Mouse (Mus musculus) midbrain, embryonic 16.5 days (tissue): ENCODE measurements around the gene Dhdds. TPM values are rescaled to one million over a fixed set of nuclear protein-coding genes. Genes with fewer than 3 reads are reported as not detected.

Experiments
- ATAC-seq: fragments of 200-750 bp; cut with Nextera tagmentation; 2 replicates; pipeline ENCODE4 v1.8.0; 2017; ENCODE audit warnings: moderate TSS enrichment
- H3K27ac ChIP-seq: fragments of 300-500 bp; sonication (generic); 2 replicates; pipeline ENCODE4 v1.5.1; 2014; ENCODE audit warnings: mild to moderate bottlenecking, low read length, mixed read lengths
- H3K27me3 ChIP-seq: fragments of 300-500 bp; sonication (generic); 2 replicates; pipeline ENCODE4 v1.6.1; 2014; ENCODE audit warnings: low read depth, low read length, mixed read lengths; ENCODE audit not compliant: control insufficient read depth, insufficient read depth
- H3K36me3 ChIP-seq: fragments of 300-500 bp; sonication (generic); 2 replicates; pipeline ENCODE4 v1.6.1; 2014; ENCODE audit warnings: mild to moderate bottlenecking, low read length, moderate library complexity, mixed read lengths; ENCODE audit not compliant: control insufficient read depth, insufficient read depth
- H3K4me1 ChIP-seq: fragments of 300-500 bp; sonication (generic); 2 replicates; pipeline ENCODE4 v1.6.1; 2014; ENCODE audit warnings: mild to moderate bottlenecking, low read length, mixed read lengths; ENCODE audit not compliant: control insufficient read depth, insufficient read depth
- H3K4me2 ChIP-seq: fragments of 300-500 bp; sonication (generic); 2 replicates; pipeline ENCODE4 v1.6.1; 2014; ENCODE audit warnings: mild to moderate bottlenecking, low read length, mixed read lengths
- H3K4me3 ChIP-seq: fragments of 300-500 bp; sonication (generic); 2 replicates; pipeline ENCODE4 v1.5.1; 2014; ENCODE audit warnings: low read depth, mild to moderate bottlenecking, low read length, moderate library complexity, mixed read lengths
- H3K9ac ChIP-seq: fragments of 300-500 bp; sonication (generic); 2 replicates; pipeline ENCODE4 v1.6.1; 2014; ENCODE audit warnings: low read depth, low read length, mixed read lengths
- H3K9me3 ChIP-seq: fragments of 300-500 bp; sonication (generic); replicated peaks from 2 replicates; pipeline ENCODE4 v1.6.1; 2014; ENCODE audit warnings: mild to moderate bottlenecking, low read length, mixed read lengths; ENCODE audit not compliant: control insufficient read depth, poor library complexity, severe bottlenecking
- WGBS: fragments of 180-500 bp; shearing (Covaris S2); extraction: QIAGEN DNeasy Blood & Tissue Kit; methylation state at CpG from one replicate; pipeline ENCODE4 v1.1.7; 2014; 5-methylcytosine and 5-hydroxymethylcytosine counted together
- polyA plus RNA-seq: library from polyadenylated mRNA; unstranded; fragments of >200 nt; fragmentation: Nextera tagmentation; extraction: Ambion mirVana; gene quantifications from 2 replicates; pipeline ENCODE4 v1.2.1, GENCODE M21; 2015

Gene Dhdds
- polyA plus RNA-seq, 1 experiment from 2014 or later: 45.7 TPM

DNA sequence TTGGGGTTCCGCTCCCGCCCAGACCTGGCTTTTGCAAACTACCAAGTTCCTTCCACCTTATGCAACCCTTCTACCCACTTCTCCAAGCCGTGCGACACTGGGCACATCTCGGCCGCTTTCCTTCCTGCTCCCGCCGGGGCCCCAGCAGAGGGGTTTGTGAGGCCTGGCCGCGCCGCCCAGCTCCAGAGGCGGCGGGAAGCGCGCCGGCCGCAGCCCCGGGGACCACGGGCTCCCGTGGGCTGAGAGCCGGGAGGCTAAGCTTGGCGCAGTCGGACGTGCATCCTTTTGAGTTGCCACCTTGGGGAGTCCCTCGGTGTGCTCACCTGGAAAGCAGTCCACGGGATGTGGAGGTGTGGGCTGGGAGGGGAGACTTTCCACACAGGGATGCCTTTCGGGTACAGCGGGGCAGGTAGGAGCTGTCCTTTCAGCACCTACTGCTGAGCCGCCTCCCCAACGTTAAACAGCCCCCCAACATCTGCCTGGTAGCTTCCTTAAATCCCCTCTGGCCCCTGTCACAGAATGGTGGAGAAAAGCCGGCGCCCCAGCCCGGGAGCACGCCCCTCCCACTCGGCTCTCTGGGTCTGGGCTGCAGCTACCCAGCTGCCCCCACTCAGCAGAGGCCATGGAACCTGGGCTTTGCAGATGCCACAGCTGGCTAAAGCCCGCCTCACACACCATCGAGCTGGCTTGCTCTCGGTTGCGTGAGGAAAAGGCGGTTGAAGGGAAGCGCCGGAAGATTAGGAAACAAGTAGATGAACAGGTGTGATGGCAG is 32.4 kb downstream of the Dhdds start, which contains the start of gene Hmgn2:
Gene Hmgn2, minus strand, starts transcription at position 501 of the 772 bp plus-strand sequence.
- ATAC-seq: peak; percentile 66
- H3K27me3 ChIP-seq: no peaks in the 10 kb centered on the region
- H3K4me3 ChIP-seq: peak within 1 kb of the TSS; percentile 76
- no peaks in the 10 kb centered on the region for H3K9me3 ChIP-seq
- H3K27ac ChIP-seq: peak within 1 kb of the TSS; percentile 99
- H3K9ac ChIP-seq: peak within 1 kb of the TSS; percentile 87
- peaks cover 11% of the 10 kb centered on the region for H3K36me3 ChIP-seq
- H3K4me1 ChIP-seq: peaks cover 30% of the 10 kb centered on the region
- WGBS: under 1% methylated on average over 42 of the region's 42 CpGs
- H3K4me2 ChIP-seq: peak within 1 kb of the TSS; percentile 98

DNA sequence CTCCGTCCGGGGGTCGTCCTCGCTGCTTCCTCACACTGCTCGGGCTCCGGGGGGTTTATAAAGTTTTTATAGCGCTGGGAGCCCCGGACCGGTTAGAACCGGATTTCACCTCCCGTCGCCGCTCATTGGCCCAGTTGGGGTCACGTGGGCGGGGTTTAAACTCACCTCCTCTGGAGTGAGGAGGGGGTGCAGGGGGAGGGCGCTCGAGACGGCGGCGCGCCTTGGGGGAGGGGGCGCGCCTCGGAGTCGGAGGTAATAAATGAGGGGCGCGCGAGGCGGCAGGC is 32.9 kb downstream of the Dhdds start:
- H3K4me3 ChIP-seq: peak overlapping the region; percentile 76
- H3K9ac ChIP-seq: peak overlapping the region; percentile 87
- peaks cover 30% of the 10 kb centered on the region for H3K4me1 ChIP-seq
- peak overlapping the region; percentile 99 for H3K27ac ChIP-seq
- H3K4me2 ChIP-seq: peak overlapping the region; percentile 98
- no peaks in the 10 kb centered on the region for H3K9me3 ChIP-seq
- ATAC-seq: peak; percentile 90
- WGBS: 0% methylated on average over 29 of the region's 29 CpGs
- no peaks in the 10 kb centered on the region for H3K27me3 ChIP-seq
- H3K36me3 ChIP-seq: peaks cover 11% of the 10 kb centered on the region

DNA sequence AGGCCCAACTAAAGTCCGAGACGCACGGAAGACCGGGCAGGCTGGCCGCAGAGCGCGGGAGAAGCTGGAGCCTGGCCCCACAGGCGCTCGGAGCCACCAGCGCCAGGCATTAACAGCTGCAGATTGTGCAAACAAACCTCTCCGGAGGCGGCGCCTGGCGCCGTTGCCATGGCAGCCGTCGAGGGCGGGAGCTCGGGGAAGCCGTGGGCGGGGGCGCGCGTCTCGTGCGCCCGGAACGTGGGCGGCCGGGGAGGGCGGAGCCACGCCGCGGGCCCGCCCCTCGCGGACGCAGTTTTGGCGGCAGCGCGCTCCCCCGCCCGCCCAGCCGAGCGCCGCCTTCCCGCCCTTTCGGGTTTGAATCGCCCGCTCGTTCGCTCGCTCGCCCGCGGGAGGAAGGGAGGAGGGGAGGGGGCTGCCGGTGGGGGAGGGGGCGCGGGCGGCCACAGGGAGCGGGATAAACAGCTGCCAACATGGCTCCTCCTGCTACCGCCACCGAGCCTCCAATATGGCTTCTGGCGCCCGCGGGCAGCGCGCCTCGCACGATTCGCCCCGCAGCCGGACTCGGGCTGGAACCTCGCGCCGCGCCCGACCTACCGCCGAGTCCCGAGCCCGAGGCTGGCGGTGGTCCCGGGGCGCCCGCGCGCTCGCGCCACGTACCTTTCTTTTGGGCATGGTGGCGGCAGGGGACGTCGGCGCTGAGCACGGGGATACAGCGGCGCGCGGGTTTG is 33.4 kb downstream of the Dhdds start:
- Histone ChIP-seq H3K27me3 (no peaks in the 10 kb centered on the region), H3K4me3 (peak overlapping the region; percentile 76), H3K27ac (peak overlapping the region; percentile 99), H3K4me2 (peak overlapping the region; percentile 71), H3K9me3 (no peaks in the 10 kb centered on the region), H3K36me3 (peaks cover 11% of the 10 kb centered on the region), H3K4me1 (peaks cover 30% of the 10 kb centered on the region), H3K9ac (peak overlapping the region; percentile 87)
- under 1% methylated on average over 82 of the region's 101 CpGs for WGBS
- peak; percentile 80 for ATAC-seq

DNA sequence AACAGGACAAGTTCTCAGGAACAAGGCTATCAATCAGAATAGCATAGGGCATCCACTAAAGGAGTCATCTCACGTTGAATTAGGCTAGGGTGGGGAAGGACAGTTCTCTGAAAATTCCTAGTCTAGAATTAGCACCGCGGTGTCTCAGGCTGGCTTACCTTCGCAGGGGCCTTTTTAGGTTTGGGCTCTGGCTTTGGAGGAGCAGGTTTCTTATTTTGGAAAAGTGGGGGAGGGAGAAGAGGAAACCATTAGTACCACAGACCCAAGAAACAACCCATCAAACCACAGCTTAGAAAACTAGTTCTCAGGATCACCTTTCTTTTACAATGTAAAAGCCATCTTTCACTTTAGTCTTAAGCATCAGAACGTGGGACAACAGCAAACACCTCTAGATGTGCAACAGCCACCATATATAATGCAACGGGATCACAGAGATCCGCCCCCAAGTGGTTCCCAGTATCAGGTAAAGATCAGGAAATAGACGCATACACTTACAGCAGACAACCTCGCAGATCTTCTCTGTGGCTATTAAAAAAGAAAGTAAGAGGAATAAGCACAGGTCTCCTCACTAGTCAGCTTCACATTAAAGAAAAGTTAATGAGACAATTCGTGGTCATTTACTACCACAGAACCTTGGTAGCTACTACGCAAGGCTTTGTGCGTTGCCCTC is 34.3 kb downstream of the Dhdds start:
- WGBS: 39% methylated on average over 12 of the region's 12 CpGs
- ATAC-seq: no peak

DNA sequence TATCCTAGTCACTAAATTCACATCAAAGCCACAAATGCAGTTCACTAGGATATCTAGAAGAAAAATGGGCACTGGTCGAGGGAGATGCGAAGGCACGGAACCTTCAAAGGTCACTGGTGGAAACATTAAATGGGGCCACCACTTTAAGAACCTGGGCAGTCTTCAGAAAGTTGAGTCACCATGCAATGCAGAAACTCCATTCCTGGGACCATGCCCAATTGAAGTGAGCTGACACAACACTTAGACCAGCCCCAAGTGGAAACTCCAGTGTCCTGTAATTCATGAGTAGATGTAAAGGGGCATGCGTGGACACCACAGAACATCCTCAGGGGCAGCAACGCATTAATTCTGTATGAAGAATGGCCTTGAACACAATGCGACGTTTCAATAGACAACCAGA is 38.2 kb downstream of the Dhdds start:
- Histone ChIP-seq H3K36me3 (peaks cover 11% of the 10 kb centered on the region), H3K4me1 (peaks cover 11% of the 10 kb centered on the region), H3K4me2 (no peak overlapping the region), H3K9me3 (no peaks in the 10 kb centered on the region), H3K27ac (no peak overlapping the region), H3K27me3 (no peaks in the 10 kb centered on the region), H3K9ac (no peak overlapping the region), H3K4me3 (no peak overlapping the region)
- ATAC-seq: no peak
- WGBS: 84% methylated on average over 7 of the region's 7 CpGs

More for the DNA sequence above, 34.3 kb downstream of the Dhdds start:
- Histone ChIP-seq H3K4me1 (peaks cover 30% of the 10 kb centered on the region), H3K27ac (peak overlapping the region; percentile 99; the same call in 1 of the 2 replicates), H3K9me3 (no peaks in the 10 kb centered on the region), H3K4me3 (peak overlapping the region; percentile 76), H3K9ac (peak overlapping the region; percentile 65), H3K36me3 (peaks cover 11% of the 10 kb centered on the region), H3K27me3 (no peaks in the 10 kb centered on the region), H3K4me2 (peak overlapping the region; percentile 71)

DNA sequence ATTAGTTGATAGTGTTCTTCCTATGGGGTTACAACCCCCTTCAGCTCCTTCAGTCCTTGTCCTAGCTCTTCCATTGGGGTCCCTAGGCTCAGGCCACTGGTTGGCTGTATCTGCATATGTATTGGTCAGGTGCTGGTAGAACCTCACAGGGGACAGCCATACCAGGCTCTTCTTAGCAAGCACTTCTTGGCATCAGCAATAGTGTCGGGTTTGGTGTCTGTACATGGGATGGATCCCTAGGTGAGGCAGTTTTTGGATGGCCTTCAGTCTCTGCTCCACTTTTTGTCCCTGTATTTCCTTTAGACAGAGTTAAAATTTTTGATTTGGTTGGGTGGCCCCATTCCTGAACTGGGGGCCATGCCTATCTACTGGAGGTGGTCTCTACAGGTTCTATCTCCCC is 41.8 kb downstream of the Dhdds start:
- no peaks in the 10 kb centered on the region for H3K4me1 ChIP-seq
- no peak overlapping the region for H3K4me2 ChIP-seq
- H3K36me3 ChIP-seq: peaks cover 2% of the 10 kb centered on the region
- no peak overlapping the region for H3K9ac ChIP-seq
- 85% methylated on average over 1 of the region's 1 CpGs for WGBS
- no peak for ATAC-seq
- no peak overlapping the region for H3K4me3 ChIP-seq
- no peaks in the 10 kb centered on the region for H3K9me3 ChIP-seq
- H3K27me3 ChIP-seq: no peaks in the 10 kb centered on the region
- no peak overlapping the region for H3K27ac ChIP-seq

DNA sequence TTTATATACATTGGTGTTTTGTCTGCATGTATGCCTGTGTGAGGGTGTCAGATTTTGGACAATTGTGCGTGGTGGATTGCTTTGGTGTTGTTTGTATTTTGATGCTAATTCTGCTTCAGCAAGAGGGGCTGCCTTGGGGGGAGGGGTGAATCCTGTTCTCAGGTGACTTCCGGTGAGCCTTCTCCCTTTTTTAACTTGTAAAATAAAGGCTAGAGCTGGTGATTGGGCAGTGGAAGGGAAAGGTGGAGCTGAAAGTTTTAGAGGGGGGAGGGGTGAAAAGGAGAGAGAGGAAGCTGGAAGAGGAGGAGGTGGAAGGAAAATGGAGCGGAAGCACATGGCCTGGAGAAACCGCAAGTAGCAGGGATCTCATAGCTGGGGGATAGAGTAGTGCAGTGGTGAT is 44.4 kb downstream of the Dhdds start:
- Histone ChIP-seq H3K4me1 (no peaks in the 10 kb centered on the region), H3K9ac (no peak overlapping the region), H3K36me3 (no peaks in the 10 kb centered on the region), H3K4me3 (no peak overlapping the region), H3K9me3 (no peaks in the 10 kb centered on the region), H3K27ac (no peak overlapping the region), H3K27me3 (no peaks in the 10 kb centered on the region), H3K4me2 (no peak overlapping the region)
- no peak for ATAC-seq
- 81% methylated on average over 4 of the region's 4 CpGs for WGBS

DNA sequence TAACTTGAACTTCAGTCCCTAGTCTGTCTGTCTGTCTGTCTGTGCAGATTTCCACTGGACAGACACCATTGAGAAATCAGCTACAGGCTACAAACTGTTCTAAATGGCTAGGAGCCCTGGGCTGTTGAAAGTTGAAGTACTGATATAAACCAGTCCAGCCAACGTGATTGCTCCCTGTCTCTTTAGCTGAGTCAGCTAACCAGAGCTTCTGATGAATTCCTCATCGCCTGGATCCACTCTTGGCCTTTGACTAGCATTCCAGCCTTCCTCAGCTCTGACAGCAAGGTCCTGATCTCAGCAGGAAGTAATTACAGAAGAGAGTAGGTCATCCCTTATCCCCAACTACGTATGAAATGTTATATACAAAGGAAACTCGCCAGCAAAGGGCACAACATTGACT is 54.0 kb downstream of the Dhdds start:
- 71% methylated on average over 4 of the region's 4 CpGs for WGBS
- Histone ChIP-seq H3K9me3 (no peaks in the 10 kb centered on the region), H3K4me3 (no peak overlapping the region), H3K27ac (no peak overlapping the region), H3K4me1 (no peaks in the 10 kb centered on the region), H3K9ac (no peak overlapping the region), H3K27me3 (no peaks in the 10 kb centered on the region), H3K4me2 (no peak overlapping the region), H3K36me3 (no peaks in the 10 kb centered on the region)
- ATAC-seq: no peak

DNA sequence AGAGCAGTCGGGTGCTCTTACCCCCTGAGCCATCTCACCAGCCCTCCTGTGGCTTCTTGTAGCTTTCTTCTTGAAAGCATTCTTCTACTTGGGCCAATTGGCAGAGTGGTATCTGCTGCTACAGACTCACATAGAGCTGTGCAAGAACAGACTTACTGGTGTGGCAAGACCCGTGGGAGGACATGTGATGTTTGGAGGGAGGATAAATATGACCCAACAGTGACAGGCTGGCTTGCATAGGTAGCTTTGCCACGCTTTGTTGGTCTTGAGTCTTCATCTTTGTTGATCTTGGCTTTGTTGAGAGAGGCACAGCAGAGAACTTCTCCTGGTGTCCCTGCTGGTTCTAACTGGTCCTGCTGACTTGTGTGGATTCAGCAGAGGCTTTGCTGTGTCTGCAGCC is 56.9 kb downstream of the Dhdds start:
- no peak overlapping the region for H3K27ac ChIP-seq
- H3K4me2 ChIP-seq: no peak overlapping the region
- H3K36me3 ChIP-seq: no peaks in the 10 kb centered on the region
- no peaks in the 10 kb centered on the region for H3K9me3 ChIP-seq
- 80% methylated on average over 3 of the region's 3 CpGs for WGBS
- no peak for ATAC-seq
- H3K4me1 ChIP-seq: no peaks in the 10 kb centered on the region
- H3K4me3 ChIP-seq: no peak overlapping the region
- no peak overlapping the region for H3K9ac ChIP-seq
- H3K27me3 ChIP-seq: no peaks in the 10 kb centered on the region
